Mouse (Mus musculus) forebrain, embryonic 12.5 days (tissue): ENCODE results near the gene Psmd5. TPM values are rescaled to one million over a fixed set of nuclear protein-coding genes. Genes with fewer than 3 reads are reported as not detected.
"Not testable (repeated sequence)": the region's sequence is repeated elsewhere in the genome, so short reads cannot be mapped to it uniquely, and the experiment has no call there.

Source experiments
- ATAC-seq: fragments of 200-750 bp; cut with Nextera tagmentation; 2 replicates; pipeline ENCODE4 v1.8.0; 2017; ENCODE audit warnings: moderate TSS enrichment; ENCODE audit not compliant: low FRiP score
- H3K27ac ChIP-seq: fragments of 300-500 bp; sonication (generic); 2 replicates; pipeline ENCODE4 v1.5.1; 2016; ENCODE audit warnings: mild to moderate bottlenecking
- H3K27me3 ChIP-seq: fragments of 300-500 bp; sonication (generic); 2 replicates; pipeline ENCODE4 v1.6.1; 2016; ENCODE audit warnings: mild to moderate bottlenecking
- H3K36me3 ChIP-seq: fragments of 300-500 bp; sonication (generic); replicated peaks from 2 replicates; pipeline ENCODE4 v1.6.1; 2016; ENCODE audit warnings: mild to moderate bottlenecking
- H3K4me1 ChIP-seq: fragments of 300-500 bp; sonication (generic); 2 replicates; pipeline ENCODE4 v1.6.1; 2016
- H3K4me2 ChIP-seq: fragments of 300-500 bp; sonication (generic); 2 replicates; pipeline ENCODE4 v1.6.1; 2016; ENCODE audit warnings: mild to moderate bottlenecking, moderate library complexity
- H3K4me3 ChIP-seq: fragments of 300-500 bp; sonication (generic); replicated peaks from 2 replicates; pipeline ENCODE4 v1.5.1; 2016; ENCODE audit warnings: mild to moderate bottlenecking
- H3K9ac ChIP-seq: fragments of 300-500 bp; sonication (generic); 2 replicates; pipeline ENCODE4 v1.6.1; 2016; ENCODE audit warnings: mild to moderate bottlenecking
- H3K9me3 ChIP-seq: fragments of 300-500 bp; sonication (generic); 2 replicates; pipeline ENCODE4 v1.6.1; 2016
- WGBS: fragments of 180-500 bp; shearing (Covaris S2); methylation state at CpG from one replicate; pipeline ENCODE4 v1.1.7; 2016; 5-methylcytosine and 5-hydroxymethylcytosine counted together
- polyA plus RNA-seq: library from polyadenylated mRNA; unstranded; fragments of >200 nt; fragmentation: Nextera tagmentation; extraction: Ambion mirVana; gene quantifications from 2 replicates; pipeline ENCODE4 v1.2.1, GENCODE M21; 2016

Gene Psmd5
- polyA plus RNA-seq, 1 experiment from 2014 or later: 97.9 TPM

DNA sequence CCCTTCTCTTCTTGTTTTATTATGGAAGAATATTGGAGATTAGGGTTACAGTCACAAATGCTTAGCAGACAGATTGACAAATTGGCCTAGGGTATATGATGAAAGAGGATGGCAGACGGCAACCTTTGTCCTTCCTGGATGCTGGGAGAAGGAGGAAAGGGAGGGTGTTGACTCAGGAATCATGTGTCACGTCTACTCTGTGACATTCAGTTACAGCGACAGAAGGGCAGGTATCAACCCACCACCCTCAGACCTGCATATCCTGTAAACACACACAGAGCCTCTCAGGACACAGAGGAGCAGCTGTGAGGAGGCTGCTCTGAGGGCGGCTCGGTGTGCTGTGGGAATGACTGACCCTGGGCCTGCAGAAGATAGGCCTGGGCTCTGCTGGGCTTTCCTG, 8.4 kb upstream of the Psmd5 start:
- H3K9ac ChIP-seq: no peak overlapping the region
- no peaks in the 10 kb centered on the region for H3K36me3 ChIP-seq
- H3K27me3 ChIP-seq: peaks cover 16% of the 10 kb centered on the region; the same call in 1 of the 2 replicates
- H3K4me3 ChIP-seq: no peak overlapping the region
- no peak overlapping the region for H3K27ac ChIP-seq
- WGBS: 80% methylated on average over 5 of the region's 5 CpGs
- no peak overlapping the region for H3K4me2 ChIP-seq
- ATAC-seq: no peak
- no peaks in the 10 kb centered on the region for H3K4me1 ChIP-seq
- no peaks in the 10 kb centered on the region for H3K9me3 ChIP-seq

DNA sequence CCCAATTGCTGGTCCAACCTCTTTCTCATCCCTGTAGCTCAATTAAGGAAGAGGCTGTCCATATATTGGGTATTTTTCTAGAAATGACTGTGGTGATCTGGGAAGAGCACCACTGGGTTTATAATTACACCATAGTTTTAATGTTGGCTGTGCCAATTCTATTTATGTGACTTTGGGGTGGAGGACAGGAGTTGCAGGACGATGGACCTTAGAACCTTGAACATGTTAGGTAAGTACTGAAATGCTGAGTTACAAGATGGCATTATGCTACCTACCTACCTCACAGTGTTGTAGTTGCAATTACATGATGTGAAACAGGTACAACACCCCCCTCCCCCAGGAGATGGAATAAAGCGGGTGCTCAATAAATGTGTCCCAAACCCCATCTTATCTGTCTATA, 8.0 kb upstream of the Psmd5 start:
- H3K4me2 ChIP-seq: no peak overlapping the region
- no peak overlapping the region for H3K27ac ChIP-seq
- H3K9me3 ChIP-seq: no peaks in the 10 kb centered on the region
- H3K4me1 ChIP-seq: no peaks in the 10 kb centered on the region
- H3K9ac ChIP-seq: no peak overlapping the region
- peaks cover 21% of the 10 kb centered on the region for H3K27me3 ChIP-seq
- WGBS: 98% methylated on average over 2 of the region's 2 CpGs
- no peak for ATAC-seq
- H3K4me3 ChIP-seq: no peak overlapping the region
- H3K36me3 ChIP-seq: no peaks in the 10 kb centered on the region

DNA sequence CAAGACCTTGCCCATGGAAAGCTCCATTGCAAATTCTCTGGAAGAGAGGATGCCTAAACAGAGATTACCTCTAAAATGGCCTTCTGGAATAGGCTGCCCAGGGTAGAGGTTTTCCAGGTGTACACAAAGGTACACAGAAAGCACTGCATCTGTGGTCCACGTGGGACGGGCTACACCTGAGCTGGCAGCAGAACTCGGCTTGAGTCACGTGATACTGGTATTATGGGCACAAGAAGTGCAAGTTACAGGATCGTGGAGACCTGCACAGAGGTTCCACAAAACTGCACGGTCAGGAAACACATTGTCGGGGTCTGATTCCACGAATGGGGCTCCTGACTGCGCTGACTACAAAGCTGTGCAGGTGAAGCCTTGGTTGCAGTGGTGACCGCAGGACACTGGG, 5.3 kb upstream of the Psmd5 start:
- Histone ChIP-seq H3K4me1 (no peaks in the 10 kb centered on the region), H3K27me3 (peaks cover 37% of the 10 kb centered on the region), H3K4me2 (no peak overlapping the region), H3K9ac (no peak overlapping the region), H3K4me3 (no peak overlapping the region), H3K27ac (no peak overlapping the region), H3K36me3 (no peaks in the 10 kb centered on the region), H3K9me3 (no peaks in the 10 kb centered on the region)
- 85% methylated on average over 10 of the region's 10 CpGs for WGBS
- no peak for ATAC-seq

DNA sequence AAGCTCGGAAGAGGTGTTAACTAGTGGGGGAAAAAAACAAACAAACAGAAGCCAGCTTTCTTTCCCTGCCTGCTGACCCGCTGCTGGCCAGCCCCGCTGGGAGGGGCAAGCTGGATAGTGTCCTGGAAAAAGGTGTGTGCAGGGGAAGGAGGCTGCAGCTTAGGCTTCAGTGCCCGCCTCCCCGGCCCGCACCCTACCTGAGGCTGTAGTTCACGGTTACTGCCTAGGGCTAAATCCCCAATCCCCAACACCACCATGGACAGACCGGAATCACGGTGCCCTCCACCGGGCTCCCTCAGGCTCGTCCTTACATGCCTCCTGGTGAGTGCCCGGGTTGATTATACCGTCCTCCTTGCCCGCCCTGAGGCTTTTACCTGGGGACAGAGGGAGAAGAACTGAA, 497 bp downstream of the Psmd5 start, which contains the start of gene Cutal:
TSS of gene Cutal (plus strand) at position 126 of the 400 bp plus-strand sequence.
- Histone ChIP-seq H3K9me3 (no peaks in the 10 kb centered on the region), H3K36me3 (no peaks in the 10 kb centered on the region), H3K27me3 (peaks cover 49% of the 10 kb centered on the region), H3K4me1 (peaks cover 21% of the 10 kb centered on the region), H3K9ac (peak within 1 kb of the TSS; percentile 4; the same call in 1 of the 2 replicates), H3K4me2 (peak within 1 kb of the TSS; percentile 13), H3K27ac (no peak within 1 kb of the TSS), H3K4me3 (0 out of 2 replicates have a peak within 1 kb of the TSS, but pooled peaks have one; percentile 0)
- 4% methylated on average over 14 of the region's 14 CpGs for WGBS
- ATAC-seq: no peak

DNA sequence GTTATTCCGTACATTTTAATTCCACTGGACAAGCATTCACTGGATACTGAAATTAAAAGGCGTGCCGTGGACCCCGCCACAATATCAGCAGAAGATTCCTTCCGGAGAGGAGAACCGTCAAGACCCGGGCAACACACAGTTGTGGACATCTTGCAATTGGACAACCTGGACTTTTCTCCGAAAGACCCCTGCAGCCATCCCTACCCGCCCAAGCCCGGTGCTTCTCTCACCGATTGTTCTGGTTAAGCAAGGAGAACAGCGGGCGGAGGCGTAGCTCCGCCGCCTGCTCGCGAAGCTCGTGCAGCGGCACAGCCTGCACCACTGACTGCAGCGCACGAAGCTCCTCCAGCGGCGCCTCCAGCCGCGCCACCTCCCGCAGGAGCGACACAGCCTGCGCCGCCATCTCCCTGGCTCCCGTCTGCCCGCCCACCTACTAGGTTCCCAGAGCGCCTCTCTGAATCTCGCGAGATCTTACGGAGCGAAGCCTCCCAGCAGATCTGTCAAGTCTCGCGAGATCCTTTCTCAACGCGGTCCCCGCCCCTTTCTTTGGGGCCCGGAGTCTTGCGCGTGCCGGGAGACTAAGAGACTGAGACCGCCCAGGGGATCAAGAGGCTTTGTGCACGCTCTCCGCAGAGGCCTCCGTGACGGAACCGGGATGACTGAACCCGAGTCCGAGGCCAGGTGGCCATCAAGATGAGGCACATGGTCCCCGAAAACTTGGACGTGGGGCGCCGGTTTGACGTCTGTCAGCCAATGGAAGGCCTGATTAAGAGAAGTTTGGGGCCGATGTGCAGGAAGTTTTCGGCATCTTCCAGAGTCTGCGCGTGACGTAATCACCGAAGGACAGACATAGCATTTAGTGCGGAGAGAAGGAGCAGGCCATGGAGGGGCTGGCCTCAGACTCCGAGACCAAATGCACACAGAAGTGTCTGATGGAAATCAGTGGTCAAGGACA, 4.0 kb downstream of the Psmd5 start:
- ATAC-seq: peak; percentile 99
- Histone ChIP-seq H3K27ac (peak overlapping the region; percentile 93), H3K4me2 (peak overlapping the region; percentile 70), H3K9me3 (no peaks in the 10 kb centered on the region), H3K27me3 (peaks cover 25% of the 10 kb centered on the region), H3K36me3 (peaks cover 6% of the 10 kb centered on the region), H3K4me1 (peaks cover 38% of the 10 kb centered on the region), H3K4me3 (peak overlapping the region; percentile 85), H3K9ac (peak overlapping the region; percentile 91)
- WGBS: under 1% methylated on average over 67 of the region's 67 CpGs

DNA sequence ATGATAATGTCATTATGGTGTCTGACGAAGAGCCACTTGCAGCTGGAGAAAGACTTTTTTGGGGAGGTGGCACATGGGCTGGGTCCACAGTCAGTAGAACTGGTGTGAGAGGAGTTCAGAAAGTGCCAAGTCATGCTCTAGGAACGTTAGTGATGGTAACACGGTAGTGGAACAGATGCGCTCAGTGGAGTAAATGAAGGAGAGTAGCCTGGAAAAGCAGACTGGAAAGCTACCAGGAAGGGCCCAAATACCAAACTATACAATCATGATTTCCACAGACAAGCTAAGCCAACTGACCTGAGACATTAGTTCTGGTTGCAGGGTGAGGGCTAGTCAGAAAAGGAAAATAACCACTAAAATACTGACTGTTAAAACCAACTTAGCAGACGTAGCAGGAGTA, 5.1 kb downstream of the Psmd5 start:
- peak overlapping the region; percentile 50 for H3K9ac ChIP-seq
- no peak for ATAC-seq
- peak overlapping the region; percentile 70 for H3K4me2 ChIP-seq
- peaks cover 17% of the 10 kb centered on the region for H3K36me3 ChIP-seq
- no peak overlapping the region for H3K27ac ChIP-seq
- H3K9me3 ChIP-seq: no peaks in the 10 kb centered on the region
- 57% methylated on average over 5 of the region's 5 CpGs for WGBS
- H3K4me3 ChIP-seq: peak overlapping the region; percentile 85
- H3K4me1 ChIP-seq: peaks cover 36% of the 10 kb centered on the region
- peaks cover 19% of the 10 kb centered on the region for H3K27me3 ChIP-seq

DNA sequence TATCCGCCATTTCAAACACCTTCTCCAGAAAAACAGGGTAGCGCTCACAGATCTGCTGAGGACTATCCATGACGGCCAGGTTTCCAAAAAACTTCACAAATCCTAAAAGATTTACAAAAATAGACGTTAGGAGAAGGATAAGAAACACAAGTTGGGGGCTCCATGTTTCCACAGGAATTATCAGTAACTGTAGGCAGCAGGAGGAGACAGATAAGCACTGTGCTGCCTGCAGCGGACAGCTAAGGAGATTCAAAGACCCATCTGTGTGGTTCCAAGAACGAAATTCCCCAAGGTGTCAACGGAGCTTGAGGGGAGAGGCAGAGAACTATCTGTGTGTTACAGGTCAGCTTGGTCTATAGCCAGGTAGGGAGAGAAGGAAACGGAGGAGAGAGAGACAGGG, 17.0 kb downstream of the Psmd5 start:
- H3K4me1 ChIP-seq: no peaks in the 10 kb centered on the region
- H3K4me2 ChIP-seq: no peak overlapping the region
- H3K4me3 ChIP-seq: no peak overlapping the region
- no peak for ATAC-seq
- H3K36me3 ChIP-seq: peaks cover 89% of the 10 kb centered on the region
- 92% methylated on average over 8 of the region's 8 CpGs for WGBS
- H3K27ac ChIP-seq: no peak overlapping the region
- H3K9ac ChIP-seq: no peak overlapping the region
- H3K9me3 ChIP-seq: no peaks in the 10 kb centered on the region
- no peaks in the 10 kb centered on the region for H3K27me3 ChIP-seq

DNA sequence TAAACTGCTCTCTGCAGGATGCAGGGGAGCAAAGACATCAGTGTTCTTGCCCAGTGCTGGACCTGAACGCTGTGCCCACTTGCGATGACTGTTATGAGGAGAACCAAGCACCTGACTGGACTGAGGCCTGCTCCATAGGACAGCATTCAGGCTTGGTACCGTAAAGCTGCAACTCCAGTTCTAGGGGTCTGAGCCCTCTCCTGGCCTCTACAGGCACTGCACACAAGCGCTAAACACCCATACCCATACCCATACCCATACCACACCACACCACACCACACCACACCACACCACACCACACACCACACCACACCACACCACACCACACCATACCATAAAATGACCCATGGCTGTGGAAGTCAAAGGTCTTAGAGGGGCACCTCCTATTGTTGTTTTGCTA, 19.5 kb downstream of the Psmd5 start:
- no peak for ATAC-seq
- Histone ChIP-seq H3K4me2 (no peak overlapping the region), H3K27me3 (no peaks in the 10 kb centered on the region), H3K36me3 (peaks cover 97% of the 10 kb centered on the region), H3K27ac (no peak overlapping the region), H3K4me3 (no peak overlapping the region), H3K9me3 (no peaks in the 10 kb centered on the region), H3K4me1 (no peaks in the 10 kb centered on the region), H3K9ac (no peak overlapping the region)
- WGBS: 92% methylated on average over 4 of the region's 4 CpGs

DNA sequence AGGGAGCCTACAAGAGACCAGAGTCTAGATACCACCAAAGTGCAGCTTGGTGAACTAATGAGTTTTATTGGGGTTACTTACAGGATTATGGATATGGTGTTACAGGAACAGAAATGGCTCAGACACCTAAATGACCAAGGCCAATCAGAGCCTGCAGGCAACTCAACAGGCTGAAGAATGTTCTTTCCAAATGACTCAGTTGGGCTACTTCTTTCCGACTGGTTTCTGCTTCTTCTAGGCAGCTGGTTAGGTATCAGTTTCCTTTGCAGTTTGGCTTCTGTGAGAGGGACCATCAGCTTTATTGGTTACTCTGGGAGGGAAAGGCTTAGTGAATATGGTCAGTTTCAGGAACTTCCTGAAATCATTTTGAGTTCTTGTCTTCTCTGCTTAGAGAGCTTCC, 27.1 kb downstream of the Psmd5 start:
- peaks cover 37% of the 10 kb centered on the region for H3K36me3 ChIP-seq
- H3K9me3 ChIP-seq: no peaks in the 10 kb centered on the region
- no peak overlapping the region for H3K4me3 ChIP-seq
- no peak overlapping the region for H3K9ac ChIP-seq
- no peaks in the 10 kb centered on the region for H3K4me1 ChIP-seq
- ATAC-seq: no peak
- H3K27ac ChIP-seq: no peak overlapping the region
- WGBS: 86% methylated on average over 1 of the region's 1 CpGs
- H3K27me3 ChIP-seq: no peaks in the 10 kb centered on the region
- no peak overlapping the region for H3K4me2 ChIP-seq

DNA sequence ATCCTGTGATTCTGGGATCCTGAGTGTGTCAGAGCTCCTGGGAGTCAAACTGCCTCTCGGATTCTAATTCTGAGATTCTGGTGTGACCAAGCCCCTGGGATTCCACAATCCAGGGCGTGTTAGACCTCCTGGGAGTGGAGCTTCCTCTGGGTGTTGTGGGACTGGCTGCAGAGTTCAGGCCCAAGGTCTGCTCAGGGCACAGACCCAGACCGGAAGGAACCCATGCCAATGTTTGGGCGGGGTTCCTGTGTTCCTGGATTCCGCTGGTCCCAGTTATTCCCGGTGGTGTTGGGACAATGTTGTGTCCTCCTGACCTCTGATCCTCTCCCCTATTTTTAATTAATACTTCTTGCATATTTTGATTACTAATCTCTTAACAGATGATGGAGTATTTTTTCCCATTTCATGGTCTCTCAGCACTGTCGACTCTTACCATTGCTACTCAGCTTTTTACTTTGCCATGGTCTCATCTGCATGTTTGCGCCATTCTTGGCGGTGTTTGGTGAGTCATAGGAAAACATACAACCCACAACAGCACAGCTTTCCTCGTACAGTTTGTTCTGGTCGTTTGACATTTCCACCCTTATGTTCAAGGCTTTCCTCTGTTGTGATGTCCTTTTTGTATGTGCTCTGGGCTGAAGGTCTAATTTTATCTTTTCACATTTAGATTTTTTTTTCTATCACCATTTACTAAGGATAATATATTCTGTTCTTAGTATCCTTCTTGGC, 31.4 kb downstream of the Psmd5 start:
- WGBS: 89% methylated on average over 11 of the region's 11 CpGs
- Histone ChIP-seq H3K9me3 (no peaks in the 10 kb centered on the region), H3K27me3 (no peaks in the 10 kb centered on the region), H3K9ac (no peak overlapping the region), H3K4me1 (no peaks in the 10 kb centered on the region), H3K36me3 (no peaks in the 10 kb centered on the region), H3K27ac (no peak overlapping the region), H3K4me2 (no peak overlapping the region), H3K4me3 (no peak overlapping the region)
- no peak for ATAC-seq

DNA sequence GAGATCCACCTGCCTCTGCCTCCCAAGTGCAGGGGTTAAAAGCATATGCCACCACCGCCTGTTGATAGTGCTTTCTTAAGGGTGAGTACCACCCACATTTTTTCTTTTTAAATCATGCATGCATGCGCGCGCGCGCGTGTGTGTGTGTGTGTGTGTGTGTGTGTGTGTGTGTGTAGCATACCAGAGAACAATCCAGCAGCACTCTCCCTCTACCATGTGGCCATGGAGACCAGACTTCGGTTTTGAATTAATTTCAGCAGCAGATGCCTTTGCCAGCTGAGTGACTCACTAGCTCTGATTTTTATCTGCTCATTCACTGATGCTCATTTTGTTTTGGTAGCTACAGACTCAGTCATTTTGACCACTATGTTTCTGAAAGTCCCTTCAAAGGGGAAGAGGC, 33.1 kb downstream of the Psmd5 start:
- ATAC-seq: no peak
- Histone ChIP-seq H3K9ac (no peak overlapping the region), H3K4me2 (no peak overlapping the region), H3K9me3 (no peaks in the 10 kb centered on the region), H3K36me3 (no peaks in the 10 kb centered on the region), H3K4me3 (no peak overlapping the region), H3K4me1 (no peaks in the 10 kb centered on the region), H3K27me3 (0 out of 2 replicates have a peak, but pooled peaks cover 9% of the 10 kb centered on the region), H3K27ac (no peak overlapping the region)
- WGBS: 89% methylated on average over 8 of the region's 8 CpGs

DNA sequence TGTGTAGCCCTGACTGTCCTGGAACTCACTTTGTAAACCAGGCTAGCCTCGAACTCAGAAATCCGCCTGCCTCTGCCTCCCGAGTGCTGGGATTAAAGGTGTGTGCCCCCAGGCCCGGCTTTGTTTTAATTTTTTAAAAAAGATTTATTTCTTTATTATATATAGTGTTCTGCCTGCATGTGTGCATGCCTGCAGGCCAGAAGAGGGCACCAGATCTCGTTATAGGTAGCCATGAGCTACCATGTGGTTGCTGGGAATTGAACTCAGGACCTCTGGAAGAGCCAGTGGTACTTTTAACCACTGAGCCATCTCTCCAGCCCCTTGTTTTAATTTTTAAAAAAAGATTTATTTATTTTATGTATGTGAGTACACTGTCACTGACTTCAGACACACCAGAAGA, 34.6 kb downstream of the Psmd5 start:
- H3K27ac ChIP-seq, H3K4me2 ChIP-seq, H3K36me3 ChIP-seq, H3K4me3 ChIP-seq, H3K9me3 ChIP-seq, ATAC-seq, H3K27me3 ChIP-seq, H3K9ac ChIP-seq, H3K4me1 ChIP-seq: not testable (repeated sequence)
- 79% methylated on average over 5 of the region's 5 CpGs for WGBS
